Mouse (Mus musculus) hindbrain, embryonic 12.5 days (tissue): Measurements from ENCODE around the gene Gm14399. TPM values are rescaled to one million over a fixed set of nuclear protein-coding genes. Genes with fewer than 3 reads are reported as not detected.
"Not testable (repeated sequence)": the region's sequence is repeated elsewhere in the genome, so short reads cannot be mapped to it uniquely, and the experiment has no call there.

Experiments
- ATAC-seq: fragments of 200-750 bp; cut with Nextera tagmentation; 2 replicates; pipeline ENCODE4 v1.8.0; 2017; ENCODE audit warnings: moderate TSS enrichment; ENCODE audit not compliant: low FRiP score
- H3K27ac ChIP-seq: fragments of 300-500 bp; sonication (generic); 2 replicates; pipeline ENCODE4 v1.5.1; 2016; ENCODE audit warnings: mild to moderate bottlenecking
- H3K27me3 ChIP-seq: fragments of 300-500 bp; sonication (generic); 2 replicates; pipeline ENCODE4 v1.6.1; 2016; ENCODE audit warnings: mild to moderate bottlenecking
- H3K36me3 ChIP-seq: fragments of 300-500 bp; sonication (generic); 2 replicates; pipeline ENCODE4 v1.6.1; 2016; ENCODE audit warnings: mild to moderate bottlenecking
- H3K4me1 ChIP-seq: fragments of 300-500 bp; sonication (generic); 2 replicates; pipeline ENCODE4 v1.6.1; 2016
- H3K4me2 ChIP-seq: fragments of 300-500 bp; sonication (generic); replicated peaks from 2 replicates; pipeline ENCODE4 v1.6.1; 2016; ENCODE audit warnings: mild to moderate bottlenecking
- H3K4me3 ChIP-seq: fragments of 300-500 bp; sonication (generic); 2 replicates; pipeline ENCODE4 v1.5.1; 2016; ENCODE audit warnings: mild to moderate bottlenecking
- H3K9ac ChIP-seq: fragments of 300-500 bp; sonication (generic); 2 replicates; pipeline ENCODE4 v1.6.1; 2016; ENCODE audit warnings: mild to moderate bottlenecking, moderate library complexity
- H3K9me3 ChIP-seq: fragments of 300-500 bp; sonication (generic); replicated peaks from 2 replicates; pipeline ENCODE4 v1.6.1; 2016; ENCODE audit warnings: mild to moderate bottlenecking
- WGBS: fragments of 180-500 bp; shearing (Covaris S2); methylation state at CpG from one replicate; pipeline ENCODE4 v1.1.7; 2016; 5-methylcytosine and 5-hydroxymethylcytosine counted together
- polyA plus RNA-seq: library from polyadenylated mRNA; unstranded; fragments of >200 nt; fragmentation: Nextera tagmentation; extraction: Ambion mirVana; gene quantifications from 2 replicates; pipeline ENCODE4 v1.2.1, GENCODE M21; 2016

The Gm14399 gene
- 6.4 and 7.0 TPM in 2 replicates for polyA plus RNA-seq

- not testable (repeated sequence) for H3K9me3 ChIP-seq, H3K36me3 ChIP-seq, H3K4me1 ChIP-seq, H3K9ac ChIP-seq, H3K27me3 ChIP-seq, H3K27ac ChIP-seq, ATAC-seq
- 5% methylated on average over 1 of the region's 2 CpGs for WGBS
- H3K4me3 ChIP-seq = peak within 1 kb of the TSS; percentile 44
- H3K4me2 ChIP-seq = peak within 1 kb of the TSS; percentile 46
Observed at GRCm38 (mm10) chr2:175141993-175142295, at the start of gene Gm14399. Gene Gm14399, minus strand, starts transcription at chr2:175142012.

- not testable (repeated sequence) for H3K9me3 ChIP-seq, H3K27ac ChIP-seq, ATAC-seq, H3K4me2 ChIP-seq, H3K27me3 ChIP-seq, H3K4me1 ChIP-seq, H3K36me3 ChIP-seq, H3K9ac ChIP-seq, H3K4me3 ChIP-seq
- 68% methylated on average over 1 of the region's 1 CpGs for WGBS
Observed at GRCm38 (mm10) chr2:175179008-175179407, 37.2 kb upstream of the Gm14399 start.

- Histone ChIP-seq H3K9me3 (no peaks in the 10 kb centered on the region), H3K27ac (no peak overlapping the region), H3K4me3 (no peak overlapping the region), H3K36me3 (no peaks in the 10 kb centered on the region), H3K4me2 (no peak overlapping the region), H3K9ac (no peak overlapping the region), H3K4me1 (no peaks in the 10 kb centered on the region), H3K27me3 (no peaks in the 10 kb centered on the region)
- no peak for ATAC-seq
- WGBS = 83% methylated on average over 6 of the region's 6 CpGs
Observed at GRCm38 (mm10) chr2:175176312-175176711, 34.5 kb upstream of the Gm14399 start.

- not testable (repeated sequence) for H3K36me3 ChIP-seq, ATAC-seq, H3K27me3 ChIP-seq, H3K9me3 ChIP-seq, H3K4me1 ChIP-seq, H3K4me2 ChIP-seq, H3K9ac ChIP-seq, H3K4me3 ChIP-seq, H3K27ac ChIP-seq
- WGBS = 81% methylated on average over 12 of the region's 12 CpGs
Observed at GRCm38 (mm10) chr2:175175401-175176180, 33.8 kb upstream of the Gm14399 start, which contains the start of gene Gm14443. Gene Gm14443, minus strand, starts transcription at chr2:175175871.

GRCm38 (mm10) chr2:175174058-175174457 lies 32.2 kb upstream of the Gm14399 start:
- H3K9ac ChIP-seq, H3K4me3 ChIP-seq, H3K36me3 ChIP-seq, H3K27ac ChIP-seq, H3K4me1 ChIP-seq, H3K27me3 ChIP-seq, ATAC-seq, H3K9me3 ChIP-seq, H3K4me2 ChIP-seq: not testable (repeated sequence)
- WGBS = 89% methylated on average over 2 of the region's 2 CpGs

DNA sequence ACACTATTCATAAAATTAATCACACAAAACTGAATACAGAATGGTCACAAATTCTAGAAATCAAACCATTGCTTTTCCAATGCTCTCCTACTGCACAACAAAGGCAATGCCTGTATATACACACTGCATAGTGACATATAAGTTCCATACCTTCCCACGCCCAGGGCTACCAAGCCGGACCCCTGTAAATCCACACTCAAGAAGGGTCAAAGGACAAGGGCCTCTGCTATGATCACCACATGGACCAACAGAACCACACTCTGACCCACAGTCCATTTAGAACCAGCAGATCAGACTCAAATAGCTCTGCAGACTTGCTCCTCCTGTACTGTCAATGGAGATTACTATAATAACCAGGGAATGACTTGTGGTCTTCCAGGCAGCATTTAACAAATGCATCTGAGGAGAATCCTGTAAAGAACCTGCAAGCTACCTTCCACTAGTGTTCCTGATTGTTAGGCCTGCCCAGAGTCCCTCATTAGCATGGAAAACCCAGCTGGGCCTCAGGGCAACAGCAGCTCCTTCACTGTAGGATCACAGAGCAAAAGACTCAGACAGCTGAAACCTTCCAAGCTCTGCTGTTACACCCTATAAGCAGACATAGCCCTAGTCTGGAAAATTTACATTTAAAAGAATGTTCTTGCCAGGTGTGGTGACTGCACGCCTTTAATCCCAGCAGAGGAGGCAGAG lies 31.2 kb upstream of the Gm14399 start:
- not testable (repeated sequence) for H3K4me3 ChIP-seq, H3K4me2 ChIP-seq, H3K9me3 ChIP-seq, H3K4me1 ChIP-seq, H3K9ac ChIP-seq, H3K36me3 ChIP-seq, ATAC-seq, H3K27ac ChIP-seq, H3K27me3 ChIP-seq
- WGBS = 92% methylated on average over 3 of the region's 3 CpGs

- Histone ChIP-seq H3K27me3 (no peaks in the 10 kb centered on the region), H3K4me3 (no peak overlapping the region), H3K9me3 (0 out of 2 replicates have a peak, but pooled peaks cover 3% of the 10 kb centered on the region), H3K27ac (no peak overlapping the region), H3K36me3 (no peaks in the 10 kb centered on the region), H3K9ac (no peak overlapping the region), H3K4me1 (no peaks in the 10 kb centered on the region), H3K4me2 (no peak overlapping the region)
- WGBS = 89% methylated on average over 3 of the region's 3 CpGs
- ATAC-seq = no peak
Observed at GRCm38 (mm10) chr2:175172123-175172522, 30.3 kb upstream of the Gm14399 start.

GRCm38 (mm10) chr2:175166870-175167269 lies 25.1 kb upstream of the Gm14399 start:
- not testable (repeated sequence) for H3K27me3 ChIP-seq, H3K4me2 ChIP-seq, ATAC-seq, H3K27ac ChIP-seq, H3K4me1 ChIP-seq, H3K36me3 ChIP-seq, H3K4me3 ChIP-seq, H3K9ac ChIP-seq, H3K9me3 ChIP-seq
- WGBS = 85% methylated on average over 2 of the region's 2 CpGs

DNA sequence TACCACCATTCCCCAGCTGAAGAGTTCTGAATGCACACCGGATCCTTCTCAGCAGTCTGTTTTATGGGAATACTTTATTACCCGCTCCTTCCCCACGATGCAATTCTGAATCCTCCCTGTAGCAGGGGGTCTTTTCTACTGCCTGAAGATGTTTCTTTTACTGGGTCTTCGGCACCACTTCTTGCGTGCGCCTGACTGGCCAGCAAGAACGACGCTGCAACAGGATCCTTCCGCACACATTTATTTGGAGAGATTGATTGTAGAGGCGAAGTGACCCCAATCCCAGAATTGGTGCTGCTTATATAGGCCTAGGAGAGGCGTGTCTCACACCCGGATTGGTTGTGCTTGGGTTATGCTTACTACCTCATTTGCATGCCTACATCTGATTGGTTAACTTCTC lies 23.3 kb upstream of the Gm14399 start:
- H3K4me2 ChIP-seq, H3K27me3 ChIP-seq, H3K4me1 ChIP-seq, H3K9me3 ChIP-seq, H3K36me3 ChIP-seq, H3K4me3 ChIP-seq, H3K27ac ChIP-seq, H3K9ac ChIP-seq, ATAC-seq: not testable (repeated sequence)
- 92% methylated on average over 12 of the region's 12 CpGs for WGBS

DNA sequence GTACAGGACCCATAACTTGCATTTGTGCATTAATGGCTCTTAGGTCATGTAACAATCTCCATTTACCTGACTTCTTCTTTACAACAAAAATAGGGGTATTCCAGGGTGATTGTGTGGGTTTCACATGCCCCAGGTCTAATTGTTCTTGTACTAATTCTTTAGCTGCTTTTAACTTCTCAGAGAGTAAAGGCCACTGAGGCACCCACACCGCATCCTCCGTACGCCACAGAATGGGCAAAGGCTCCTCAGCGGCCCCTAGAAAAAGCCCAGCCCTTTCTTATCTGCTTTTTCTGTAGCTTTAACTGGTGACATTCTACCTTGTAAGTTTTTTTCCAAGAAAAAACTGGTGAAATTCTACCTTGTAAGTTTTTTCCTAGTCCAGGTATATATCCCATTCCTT lies 19.6 kb upstream of the Gm14399 start:
- H3K27ac ChIP-seq, H3K9me3 ChIP-seq, H3K9ac ChIP-seq, ATAC-seq, H3K4me3 ChIP-seq, H3K27me3 ChIP-seq, H3K4me2 ChIP-seq, H3K36me3 ChIP-seq, H3K4me1 ChIP-seq: not testable (repeated sequence)
- 91% methylated on average over 4 of the region's 4 CpGs for WGBS

- no peak for ATAC-seq
Observed at GRCm38 (mm10) chr2:175158642-175159041, 16.8 kb upstream of the Gm14399 start.

GRCm38 (mm10) chr2:175156696-175157095 lies 14.9 kb upstream of the Gm14399 start:
- no peak for ATAC-seq
- H3K27me3 ChIP-seq = no peaks in the 10 kb centered on the region

More at GRCm38 (mm10) chr2:175158642-175159041, 16.8 kb upstream of the Gm14399 start:
- Histone ChIP-seq H3K27ac (no peak overlapping the region), H3K36me3 (no peaks in the 10 kb centered on the region), H3K27me3 (no peaks in the 10 kb centered on the region), H3K9ac (no peak overlapping the region), H3K4me2 (no peak overlapping the region), H3K9me3 (peaks cover 7% of the 10 kb centered on the region; the same call in 1 of the 2 replicates), H3K4me3 (no peak overlapping the region), H3K4me1 (no peaks in the 10 kb centered on the region)
- 84% methylated on average over 3 of the region's 3 CpGs for WGBS

More at GRCm38 (mm10) chr2:175156696-175157095, 14.9 kb upstream of the Gm14399 start:
- H3K27ac ChIP-seq = no peak overlapping the region
- no peak overlapping the region for H3K4me3 ChIP-seq
- no peak overlapping the region for H3K9ac ChIP-seq
- no peak overlapping the region for H3K4me2 ChIP-seq
- H3K36me3 ChIP-seq = no peaks in the 10 kb centered on the region
- H3K9me3 ChIP-seq = peaks cover 7% of the 10 kb centered on the region; the same call in 1 of the 2 replicates
- 94% methylated on average over 13 of the region's 13 CpGs for WGBS
- H3K4me1 ChIP-seq = no peaks in the 10 kb centered on the region
